Mouse (Mus musculus) stomach, embryonic 14.5 days (tissue): ENCODE measurements around the gene Otulin. TPM values are rescaled to one million over a fixed set of nuclear protein-coding genes. Genes with fewer than 3 reads are reported as not detected.

Source experiments
- ATAC-seq: fragments of 200-750 bp; cut with Nextera tagmentation; 2 replicates; pipeline ENCODE4 v1.8.0; 2017; ENCODE audit warnings: low read depth, moderate TSS enrichment; ENCODE audit not compliant: insufficient number of reproducible peaks, insufficient read depth, low FRiP score
- H3K27ac ChIP-seq: fragments of 300-500 bp; sonication (generic); 2 replicates; pipeline ENCODE4 v1.5.1; 2014; ENCODE audit warnings: mild to moderate bottlenecking, low read length, moderate library complexity, mixed read lengths
- H3K27me3 ChIP-seq: fragments of 300-500 bp; sonication (generic); 2 replicates; pipeline ENCODE4 v1.6.1; 2014; ENCODE audit warnings: low read length, control low read depth, mixed read lengths; ENCODE audit not compliant: control insufficient read depth, insufficient read depth
- H3K36me3 ChIP-seq: fragments of 300-500 bp; sonication (generic); 2 replicates; pipeline ENCODE4 v1.6.1; 2014; ENCODE audit warnings: mild to moderate bottlenecking, control low read depth, low read length, moderate library complexity, mixed read lengths; ENCODE audit not compliant: control insufficient read depth, insufficient read depth
- H3K4me1 ChIP-seq: fragments of 300-500 bp; sonication (generic); 2 replicates; pipeline ENCODE4 v1.6.1; 2014; ENCODE audit warnings: low read length, control low read depth, mixed read lengths; ENCODE audit not compliant: control insufficient read depth, insufficient read depth
- H3K4me2 ChIP-seq: fragments of 300-500 bp; sonication (generic); replicated peaks from 2 replicates; pipeline ENCODE4 v1.6.1; 2014; ENCODE audit warnings: low read depth, low read length, control low read depth
- H3K4me3 ChIP-seq: fragments of 300-500 bp; sonication (generic); 2 replicates; pipeline ENCODE4 v1.5.1; 2014; ENCODE audit warnings: low read depth, low read length, control low read depth
- H3K9ac ChIP-seq: fragments of 300-500 bp; sonication (generic); replicated peaks from 2 replicates; pipeline ENCODE4 v1.6.1; 2014; ENCODE audit warnings: low read depth, mild to moderate bottlenecking, control low read depth, low read length, moderate library complexity, mixed read lengths
- H3K9me3 ChIP-seq: fragments of 300-500 bp; sonication (generic); 2 replicates; pipeline ENCODE4 v1.6.1; 2016; ENCODE audit warnings: low read depth, low read length, control low read depth; ENCODE audit not compliant: control insufficient read depth
- WGBS: fragments of 180-500 bp; shearing (Covaris S2); extraction: QIAGEN DNeasy Blood & Tissue Kit; methylation state at CpG from one replicate; pipeline ENCODE4 v1.1.7; 2014; 5-methylcytosine and 5-hydroxymethylcytosine counted together
- polyA plus RNA-seq: library from polyadenylated mRNA; unstranded; fragments of >200 nt; fragmentation: Nextera tagmentation; extraction: Ambion mirVana; gene quantifications from 2 replicates; pipeline ENCODE4 v1.2.1, GENCODE M21; 2014

The Otulin gene
- polyA plus RNA-seq, 1 experiment from 2014 or later: 33.2 TPM

- no peak for ATAC-seq
- no peak overlapping the region for H3K4me2 ChIP-seq
- H3K36me3 ChIP-seq: no peaks in the 10 kb centered on the region
- no peak overlapping the region for H3K4me3 ChIP-seq
- H3K4me1 ChIP-seq: peaks cover 2% of the 10 kb centered on the region
- no peaks in the 10 kb centered on the region for H3K9me3 ChIP-seq
- no peak overlapping the region for H3K27ac ChIP-seq
- 93% methylated on average over 7 of the region's 7 CpGs for WGBS
- H3K9ac ChIP-seq: no peak overlapping the region
- H3K27me3 ChIP-seq: no peaks in the 10 kb centered on the region
Observed at GRCm38 (mm10) chr15:27519857-27520256, 110.6 kb downstream of the Otulin start.

GRCm38 (mm10) chr15:27518026-27518425 lies 112.5 kb downstream of the Otulin start:
- no peaks in the 10 kb centered on the region for H3K9me3 ChIP-seq
- no peak overlapping the region for H3K9ac ChIP-seq
- no peaks in the 10 kb centered on the region for H3K36me3 ChIP-seq
- no peak overlapping the region for H3K4me3 ChIP-seq
- WGBS: 81% methylated on average over 8 of the region's 8 CpGs
- H3K4me2 ChIP-seq: no peak overlapping the region
- H3K27me3 ChIP-seq: no peaks in the 10 kb centered on the region
- H3K4me1 ChIP-seq: peaks cover 2% of the 10 kb centered on the region; the same call in 1 of the 2 replicates
- ATAC-seq: no peak
- H3K27ac ChIP-seq: no peak overlapping the region

GRCm38 (mm10) chr15:27516927-27517326 lies 113.6 kb downstream of the Otulin start:
- Histone ChIP-seq H3K27me3 (no peaks in the 10 kb centered on the region), H3K36me3 (no peaks in the 10 kb centered on the region), H3K9ac (no peak overlapping the region), H3K9me3 (no peaks in the 10 kb centered on the region), H3K4me2 (no peak overlapping the region), H3K4me3 (no peak overlapping the region), H3K4me1 (peaks cover 2% of the 10 kb centered on the region; the same call in 1 of the 2 replicates), H3K27ac (no peak overlapping the region)
- 65% methylated on average over 1 of the region's 1 CpGs for WGBS
- no peak for ATAC-seq

GRCm38 (mm10) chr15:27508982-27509381 lies 121.5 kb downstream of the Otulin start:
- no peak for ATAC-seq
- H3K27me3 ChIP-seq: no peaks in the 10 kb centered on the region
- peaks cover 21% of the 10 kb centered on the region for H3K4me1 ChIP-seq
- no peak overlapping the region for H3K9ac ChIP-seq
- H3K4me2 ChIP-seq: no peak overlapping the region
- no peaks in the 10 kb centered on the region for H3K36me3 ChIP-seq
- 95% methylated on average over 17 of the region's 17 CpGs for WGBS
- H3K9me3 ChIP-seq: no peaks in the 10 kb centered on the region
- H3K27ac ChIP-seq: no peak overlapping the region
- H3K4me3 ChIP-seq: no peak overlapping the region

- H3K4me3 ChIP-seq: no peak overlapping the region
- H3K27ac ChIP-seq: no peak overlapping the region
- peaks cover 24% of the 10 kb centered on the region for H3K4me1 ChIP-seq
- H3K9ac ChIP-seq: no peak overlapping the region
- ATAC-seq: no peak
- no peaks in the 10 kb centered on the region for H3K27me3 ChIP-seq
- H3K4me2 ChIP-seq: no peak overlapping the region
- 92% methylated on average over 7 of the region's 7 CpGs for WGBS
- H3K36me3 ChIP-seq: no peaks in the 10 kb centered on the region
- no peaks in the 10 kb centered on the region for H3K9me3 ChIP-seq
Observed at GRCm38 (mm10) chr15:27508169-27508568, 122.3 kb downstream of the Otulin start.

GRCm38 (mm10) chr15:27506893-27507596 lies 123.4 kb downstream of the Otulin start:
- Histone ChIP-seq H3K27me3 (no peaks in the 10 kb centered on the region), H3K9ac (no peak overlapping the region), H3K4me2 (no peak overlapping the region), H3K27ac (no peak overlapping the region), H3K4me1 (peaks cover 31% of the 10 kb centered on the region), H3K36me3 (no peaks in the 10 kb centered on the region), H3K9me3 (no peaks in the 10 kb centered on the region), H3K4me3 (no peak overlapping the region)
- ATAC-seq: no peak
- 81% methylated on average over 15 of the region's 15 CpGs for WGBS

- Histone ChIP-seq H3K27me3 (no peaks in the 10 kb centered on the region), H3K36me3 (no peaks in the 10 kb centered on the region), H3K9ac (no peak overlapping the region), H3K9me3 (no peaks in the 10 kb centered on the region), H3K4me2 (no peak overlapping the region), H3K4me3 (no peak overlapping the region), H3K4me1 (peaks cover 32% of the 10 kb centered on the region), H3K27ac (peak overlapping the region; percentile 53)
- WGBS: 38% methylated on average over 5 of the region's 5 CpGs
- ATAC-seq: no peak
Observed at GRCm38 (mm10) chr15:27506127-27506886, 124.2 kb downstream of the Otulin start.

GRCm38 (mm10) chr15:27503801-27504730 lies 126.4 kb downstream of the Otulin start:
- WGBS: 40% methylated on average over 20 of the region's 20 CpGs
- Histone ChIP-seq H3K4me1 (peaks cover 32% of the 10 kb centered on the region), H3K27ac (no peak overlapping the region; the same call in 1 of the 2 replicates)

More at GRCm38 (mm10) chr15:27503801-27504730, 126.4 kb downstream of the Otulin start:
- Histone ChIP-seq H3K27me3 (no peaks in the 10 kb centered on the region), H3K4me3 (no peak overlapping the region), H3K36me3 (no peaks in the 10 kb centered on the region), H3K4me2 (no peak overlapping the region), H3K9me3 (no peaks in the 10 kb centered on the region), H3K9ac (no peak overlapping the region)
- no peak; the same call in 1 of the 2 replicates for ATAC-seq
